Mouse (Mus musculus): ENCODE data around the gene Rnf150. TPM values are rescaled to one million over a fixed set of nuclear protein-coding genes. Genes with fewer than 3 reads are reported as not detected.
A peak's percentile ranks its signal among the peaks of the same experiment; 100 is the strongest.

Rnf150 gene
- total and polyA plus RNA-seq, 3 experiments: not detected

GRCm38 (mm10) chr8:82914543-82914942 lies 51.4 kb downstream of the Rnf150 start:
- TF ChIP-seq NRF1 (IDR thresholded peaks at IDR 0.05; ENCODE audit: insufficient read depth, low read depth, low read length, poor library complexity, severe bottlenecking) (no peak), USF1 (IDR thresholded peaks at IDR 0.05; ENCODE audit: low read depth, low read length) (no peak), MAX (IDR thresholded peaks at IDR 0.05; ENCODE audit: low read length) (no peak), MAZ (IDR thresholded peaks at IDR 0.05; ENCODE audit: low read depth, low read length) (no peak), CHD1 (IDR thresholded peaks at IDR 0.05; ENCODE audit: low read depth, low read length) (no peak), ELF1 (IDR thresholded peaks at IDR 0.05; ENCODE audit: low read depth, low read length) (no peak), USF2 (IDR thresholded peaks at IDR 0.05; ENCODE audit: borderline replicate concordance in 1 of 2, insufficient read depth in 1 of 2, low read depth in 1 of 2, low read length in 2 of 2) (no peak), POLR2AphosphoS5 (IDR thresholded peaks at IDR 0.05; ENCODE audit: borderline replicate concordance, low read depth, low read length) (no peak), POLR2AphosphoS2 (IDR thresholded peaks at IDR 0.05; ENCODE audit: low read length) (no peak), ETS1 (IDR thresholded peaks at IDR 0.05; ENCODE audit: low read depth, low read length) (no peak), GATA1 (IDR thresholded peaks at IDR 0.05; ENCODE audit: low read depth, low read length) (no peak), GABPA (IDR thresholded peaks at IDR 0.05; ENCODE audit: low read depth, low read length) (no peak)
- DNase-seq (ENCODE audit: low read depth, low spot score): peak; percentile 27
- no peak overlapping the region for H3K27ac ChIP-seq (ENCODE audit: control insufficient read depth, low read depth, low read length)
- H3K79me2 ChIP-seq (ENCODE audit: control insufficient read depth, insufficient read depth, low read length, poor library complexity): no peaks in the 10 kb centered on the region
- no peak overlapping the region for H3K9ac ChIP-seq (ENCODE audit: control insufficient read depth, low read depth, low read length, poor library complexity, severe bottlenecking)
- H3K4me3 ChIP-seq (ENCODE audit: control insufficient read depth in 1 of 2, insufficient read depth in 1 of 2, low read depth in 2 of 2, low read length in 2 of 2): no peak overlapping the region
- peaks cover 0 to 16% of the 10 kb centered on the region in 2 experiments; a peak in 2 of 4 replicates for H3K4me1 ChIP-seq (ENCODE audit: control insufficient read depth in 1 of 2, insufficient read depth in 2 of 2, low read length in 2 of 2)
- H3K9me3 ChIP-seq (replicated peaks; ENCODE audit: insufficient read depth, low read length): no peaks in the 10 kb centered on the region
- H3K36me3 ChIP-seq (ENCODE audit: control insufficient read depth in 1 of 2, insufficient read depth in 2 of 2, low read length in 2 of 2): peaks cover 0 to 7% of the 10 kb centered on the region in 2 experiments; a peak in 2 of 4 replicates
- no peaks in the 10 kb centered on the region for H3K27me3 ChIP-seq (ENCODE audit: control insufficient read depth in 1 of 2, insufficient read depth in 2 of 2, low read length in 2 of 2)

GRCm38 (mm10) chr8:82916851-82917539 lies 53.8 kb downstream of the Rnf150 start:
- Histone ChIP-seq H3K4me3 (ENCODE audit: control insufficient read depth in 1 of 2, insufficient read depth in 1 of 2, low read depth in 2 of 2, low read length in 2 of 2) (no peak overlapping the region), H3K27me3 (ENCODE audit: control insufficient read depth in 1 of 2, insufficient read depth in 2 of 2, low read length in 2 of 2) (no peaks in the 10 kb centered on the region), H3K36me3 (ENCODE audit: control insufficient read depth in 1 of 2, insufficient read depth in 2 of 2, low read length in 2 of 2) (peaks cover 0 to 7% of the 10 kb centered on the region in 2 experiments; a peak in 2 of 4 replicates), H3K9ac (ENCODE audit: control insufficient read depth, low read depth, low read length, poor library complexity, severe bottlenecking) (no peak overlapping the region), H3K27ac (ENCODE audit: control insufficient read depth, low read depth, low read length) (peak overlapping the region; percentile 53; the same call in 1 of the 2 replicates), H3K79me2 (ENCODE audit: control insufficient read depth, insufficient read depth, low read length, poor library complexity) (no peaks in the 10 kb centered on the region), H3K9me3 (replicated peaks; ENCODE audit: insufficient read depth, low read length) (no peaks in the 10 kb centered on the region), H3K4me1 (ENCODE audit: control insufficient read depth in 1 of 2, insufficient read depth in 2 of 2, low read length in 2 of 2) (peaks cover 0 to 16% of the 10 kb centered on the region in 2 experiments; a peak in 2 of 4 replicates)
- DNase-seq (ENCODE audit: low read depth, low spot score): peak; percentile 77
- TF ChIP-seq UBTF (IDR thresholded peaks at IDR 0.05; ENCODE audit: borderline replicate concordance, insufficient read depth, low read depth, low read length) (no peak), NRF1 (IDR thresholded peaks at IDR 0.05; ENCODE audit: insufficient read depth, low read depth, low read length, poor library complexity, severe bottlenecking) (no peak), POLR2AphosphoS5 (IDR thresholded peaks at IDR 0.05; ENCODE audit: borderline replicate concordance, low read depth, low read length) (no peak), TBP (IDR thresholded peaks at IDR 0.05; ENCODE audit: low read depth, low read length) (no peak), ELF1 (IDR thresholded peaks at IDR 0.05; ENCODE audit: low read depth, low read length) (no peak), TCF12 (IDR thresholded peaks at IDR 0.05; ENCODE audit: low read depth, low read length) (peak; percentile 82), KAT2A (conservative IDR thresholded peaks at IDR 0.05; ENCODE audit: low read depth, low read length) (no peak), USF1 (IDR thresholded peaks at IDR 0.05; ENCODE audit: low read depth, low read length) (no peak), SMC3 (IDR thresholded peaks at IDR 0.05; ENCODE audit: low read depth, low read length) (no peak), USF2 (IDR thresholded peaks at IDR 0.05; ENCODE audit: borderline replicate concordance in 1 of 2, insufficient read depth in 1 of 2, low read depth in 1 of 2, low read length in 2 of 2) (no peak), MEF2A (IDR thresholded peaks at IDR 0.05; ENCODE audit: extremely low read depth, insufficient replicate concordance, low read depth, low read length, poor library complexity, severe bottlenecking) (no peak), MAX (IDR thresholded peaks at IDR 0.05; ENCODE audit: low read length) (no peak), ETS1 (IDR thresholded peaks at IDR 0.05; ENCODE audit: low read depth, low read length) (peak; percentile 77), GABPA (IDR thresholded peaks at IDR 0.05; ENCODE audit: low read depth, low read length) (no peak), NELFE (IDR thresholded peaks at IDR 0.05; ENCODE audit: low read depth, low read length) (no peak), MAZ (IDR thresholded peaks at IDR 0.05; ENCODE audit: low read depth, low read length) (no peak), CHD1 (IDR thresholded peaks at IDR 0.05; ENCODE audit: low read depth, low read length) (no peak), POLR2A (IDR thresholded peaks at IDR 0.05; ENCODE audit: control insufficient read depth in 1 of 2, insufficient read depth in 1 of 2, low read depth in 1 of 2, low read length in 2 of 2, poor library complexity in 1 of 2) (no peak), TAL1 (IDR thresholded peaks at IDR 0.05; ENCODE audit: low read length) (peak; percentile 69), POLR2AphosphoS2 (IDR thresholded peaks at IDR 0.05; ENCODE audit: low read length) (no peak), RCOR1 (IDR thresholded peaks at IDR 0.05; ENCODE audit: low read depth, low read length) (peak; percentile 32; the same call in 1 of the 2 replicates), ZC3H11A (IDR thresholded peaks at IDR 0.05; ENCODE audit: low read depth, low read length) (no peak), SIN3A (IDR thresholded peaks at IDR 0.05; ENCODE audit: low read length) (no peak), MYC (IDR thresholded peaks at IDR 0.05; ENCODE audit: low read depth, low read length) (no peak), E2F4 (IDR thresholded peaks at IDR 0.05; ENCODE audit: borderline replicate concordance, low read depth, low read length) (no peak), MXI1 (IDR thresholded peaks at IDR 0.05; ENCODE audit: low read depth, low read length) (no peak)

Data from MEL (cell line).